Mouse (Mus musculus) embryonic facial prominence, embryonic 10.5 days (tissue): Measurements from ENCODE around the gene Sf1. TPM values are rescaled to one million over a fixed set of nuclear protein-coding genes. Genes with fewer than 3 reads are reported as not detected.

Source experiments
- DNase-seq: peaks from one replicate; pipeline ENCODE4 v3.0.0-alpha.2; 2017; ENCODE audit warnings: low spot score
- H3K27ac ChIP-seq: fragments of 300-500 bp; sonication (generic); replicated peaks from 2 replicates; pipeline ENCODE4 v1.5.1; 2016; ENCODE audit warnings: mild to moderate bottlenecking
- H3K27me3 ChIP-seq: fragments of 300-500 bp; sonication (generic); replicated peaks from 2 replicates; pipeline ENCODE4 v1.6.1; 2016; ENCODE audit warnings: low read depth, mild to moderate bottlenecking; ENCODE audit not compliant: poor library complexity, severe bottlenecking
- H3K36me3 ChIP-seq: fragments of 300-500 bp; sonication (generic); replicated peaks from 2 replicates; pipeline ENCODE4 v1.6.1; 2016; ENCODE audit warnings: mild to moderate bottlenecking, moderate library complexity
- H3K4me1 ChIP-seq: fragments of 300-500 bp; sonication (generic); 2 replicates; pipeline ENCODE4 v1.6.1; 2016
- H3K4me3 ChIP-seq: fragments of 300-500 bp; sonication (generic); 2 replicates; pipeline ENCODE4 v1.5.1; 2016; ENCODE audit warnings: mild to moderate bottlenecking, moderate library complexity
- H3K9me3 ChIP-seq: fragments of 300-500 bp; sonication (generic); 2 replicates; pipeline ENCODE4 v1.6.1; 2016; ENCODE audit warnings: mild to moderate bottlenecking
- WGBS: fragments of 180-500 bp; shearing (Covaris S2); methylation state at CpG from one replicate; pipeline ENCODE4 v1.1.7; 2016; 5-methylcytosine and 5-hydroxymethylcytosine counted together
- polyA plus RNA-seq: library from polyadenylated mRNA; unstranded; fragments of >200 nt; fragmentation: Nextera tagmentation; extraction: Ambion mirVana; gene quantifications from 2 replicates; pipeline ENCODE4 v1.2.1, GENCODE M21; 2016

The Sf1 gene
- polyA plus RNA-seq, 1 experiment from 2014 or later, result 185 TPM

DNA sequence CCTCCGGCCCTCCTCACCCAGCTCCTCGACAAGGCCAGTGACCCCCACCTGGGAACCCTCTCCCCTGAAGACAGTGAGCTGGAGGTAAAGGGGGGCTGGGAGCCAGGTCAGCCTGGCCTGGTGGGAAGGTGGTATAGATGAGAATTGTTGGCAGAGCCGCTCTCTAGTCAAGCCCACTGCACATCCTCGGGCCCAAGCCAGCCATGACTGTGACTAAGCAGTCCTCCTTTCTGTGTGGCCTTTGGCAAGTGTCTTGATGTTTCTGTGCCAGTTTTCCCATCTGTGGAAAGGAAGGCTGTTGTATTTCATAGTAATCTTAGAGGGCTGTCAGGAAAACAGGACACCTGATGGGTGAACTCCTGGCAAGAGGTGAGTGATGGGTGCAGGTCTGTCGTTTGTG, 19.5 kb upstream of the Sf1 start:
- Histone ChIP-seq H3K4me3 (peak overlapping the region; percentile 13; the same call in 1 of the 2 replicates), H3K27me3 (no peaks in the 10 kb centered on the region), H3K36me3 (peaks cover 76% of the 10 kb centered on the region), H3K9me3 (no peaks in the 10 kb centered on the region), H3K4me1 (peaks cover 63% of the 10 kb centered on the region), H3K27ac (no peak overlapping the region)
- 86% methylated on average over 5 of the region's 5 CpGs for WGBS
- DNase-seq, result no peak

DNA sequence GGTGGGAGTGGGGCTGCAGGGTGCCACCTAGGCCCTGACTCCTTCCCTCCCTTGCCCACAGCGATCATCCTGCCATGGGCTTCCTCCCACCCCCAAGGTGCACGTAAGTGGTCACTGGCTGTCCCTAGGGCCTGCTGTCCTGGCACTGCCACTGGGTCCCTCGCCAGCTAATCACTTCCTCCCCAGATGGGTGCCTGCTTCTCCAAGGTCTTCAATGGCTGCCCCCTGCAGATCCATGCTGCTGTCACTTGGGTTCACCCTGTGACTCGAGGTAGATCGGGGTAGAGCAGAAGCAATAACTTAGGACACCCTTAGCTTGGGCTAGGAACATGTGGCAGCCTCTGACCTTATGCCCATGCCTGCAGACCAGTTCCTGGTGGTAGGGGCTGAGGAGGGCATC, 17.5 kb upstream of the Sf1 start:
- 91% methylated on average over 5 of the region's 5 CpGs for WGBS
- peaks cover 61% of the 10 kb centered on the region for H3K4me1 ChIP-seq
- no peaks in the 10 kb centered on the region for H3K27me3 ChIP-seq
- peak overlapping the region; percentile 3; the same call in 1 of the 2 replicates for H3K4me3 ChIP-seq
- H3K27ac ChIP-seq, result no peak overlapping the region
- DNase-seq, result no peak
- peaks cover 63% of the 10 kb centered on the region for H3K36me3 ChIP-seq
- no peaks in the 10 kb centered on the region for H3K9me3 ChIP-seq

DNA sequence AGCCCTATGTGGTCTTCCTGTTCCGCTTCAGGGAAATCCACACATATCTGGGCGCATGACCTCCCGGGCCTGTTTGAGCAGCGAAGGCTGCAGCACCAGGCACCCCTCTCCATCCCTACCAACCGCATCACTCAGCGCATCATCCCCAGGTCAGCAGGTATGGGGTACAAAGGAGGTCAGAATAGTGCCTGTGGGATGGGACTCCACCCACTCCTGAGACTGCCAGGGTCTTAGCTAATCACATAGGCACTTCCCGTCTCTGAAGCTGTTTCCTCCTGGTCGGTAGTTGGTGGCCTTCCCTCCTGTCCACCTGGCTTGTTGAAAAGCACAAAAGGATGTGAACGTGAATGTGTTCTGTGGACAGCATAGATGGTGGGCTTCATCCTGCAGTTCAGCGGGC, 16.8 kb upstream of the Sf1 start:
- peaks cover 61% of the 10 kb centered on the region for H3K4me1 ChIP-seq
- H3K36me3 ChIP-seq, result peaks cover 69% of the 10 kb centered on the region
- H3K27ac ChIP-seq, result no peak overlapping the region
- H3K4me3 ChIP-seq, result peak overlapping the region; percentile 3; the same call in 1 of the 2 replicates
- no peaks in the 10 kb centered on the region for H3K27me3 ChIP-seq
- no peaks in the 10 kb centered on the region for H3K9me3 ChIP-seq
- no peak for DNase-seq
- 90% methylated on average over 10 of the region's 10 CpGs for WGBS

DNA sequence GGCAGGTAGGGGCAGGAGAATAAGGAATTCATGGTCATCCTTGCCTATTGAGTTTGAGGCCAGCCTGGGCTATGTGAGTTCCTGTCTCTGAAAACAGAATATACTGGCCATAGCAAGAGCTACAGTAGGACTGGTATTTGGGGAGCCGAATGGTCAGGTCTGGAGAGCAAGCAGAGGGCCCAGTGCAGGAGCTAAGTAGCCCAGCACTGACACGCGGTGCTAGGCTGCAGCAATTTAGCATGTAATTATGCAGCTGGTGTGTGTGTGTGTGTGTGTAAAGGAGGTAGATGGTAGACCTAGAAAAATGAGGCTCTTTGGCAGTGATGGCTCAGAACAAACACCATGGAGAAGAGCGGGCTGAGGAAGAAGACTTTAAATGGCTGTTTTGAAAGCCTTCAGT, 15.9 kb upstream of the Sf1 start:
- H3K4me3 ChIP-seq, result no peak overlapping the region
- H3K9me3 ChIP-seq, result no peaks in the 10 kb centered on the region
- H3K4me1 ChIP-seq, result peaks cover 52% of the 10 kb centered on the region
- DNase-seq, result no peak
- peaks cover 68% of the 10 kb centered on the region for H3K36me3 ChIP-seq
- no peak overlapping the region for H3K27ac ChIP-seq
- no peaks in the 10 kb centered on the region for H3K27me3 ChIP-seq
- WGBS, result 91% methylated on average over 4 of the region's 4 CpGs

DNA sequence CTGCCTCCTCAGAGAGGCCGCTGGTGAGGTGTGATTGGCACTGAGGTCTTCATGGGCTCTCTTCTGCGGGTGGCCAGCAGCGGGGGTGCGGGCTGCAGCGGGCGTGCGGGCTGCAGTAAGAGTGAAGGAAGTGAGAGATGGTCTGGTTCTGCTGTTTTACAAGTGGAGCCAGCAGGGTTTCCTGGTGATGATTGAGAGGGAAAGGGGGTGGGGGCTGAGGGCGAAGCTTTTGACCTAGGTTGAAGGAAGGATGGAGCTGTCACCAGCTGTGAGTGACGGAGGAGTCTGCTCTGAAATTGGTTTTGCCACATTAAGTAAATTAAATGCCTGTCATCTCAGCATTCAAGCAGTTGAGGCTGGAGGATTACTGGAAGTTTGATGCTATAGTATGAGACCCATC, 14.8 kb upstream of the Sf1 start:
- Histone ChIP-seq H3K27me3 (no peaks in the 10 kb centered on the region), H3K4me1 (peaks cover 45% of the 10 kb centered on the region), H3K36me3 (peaks cover 69% of the 10 kb centered on the region), H3K9me3 (no peaks in the 10 kb centered on the region), H3K4me3 (0 out of 2 replicates have a peak overlapping the region, but pooled peaks have one; percentile 33), H3K27ac (peak overlapping the region; percentile 64)
- peak; percentile 39 for DNase-seq
- 60% methylated on average over 9 of the region's 9 CpGs for WGBS

DNA sequence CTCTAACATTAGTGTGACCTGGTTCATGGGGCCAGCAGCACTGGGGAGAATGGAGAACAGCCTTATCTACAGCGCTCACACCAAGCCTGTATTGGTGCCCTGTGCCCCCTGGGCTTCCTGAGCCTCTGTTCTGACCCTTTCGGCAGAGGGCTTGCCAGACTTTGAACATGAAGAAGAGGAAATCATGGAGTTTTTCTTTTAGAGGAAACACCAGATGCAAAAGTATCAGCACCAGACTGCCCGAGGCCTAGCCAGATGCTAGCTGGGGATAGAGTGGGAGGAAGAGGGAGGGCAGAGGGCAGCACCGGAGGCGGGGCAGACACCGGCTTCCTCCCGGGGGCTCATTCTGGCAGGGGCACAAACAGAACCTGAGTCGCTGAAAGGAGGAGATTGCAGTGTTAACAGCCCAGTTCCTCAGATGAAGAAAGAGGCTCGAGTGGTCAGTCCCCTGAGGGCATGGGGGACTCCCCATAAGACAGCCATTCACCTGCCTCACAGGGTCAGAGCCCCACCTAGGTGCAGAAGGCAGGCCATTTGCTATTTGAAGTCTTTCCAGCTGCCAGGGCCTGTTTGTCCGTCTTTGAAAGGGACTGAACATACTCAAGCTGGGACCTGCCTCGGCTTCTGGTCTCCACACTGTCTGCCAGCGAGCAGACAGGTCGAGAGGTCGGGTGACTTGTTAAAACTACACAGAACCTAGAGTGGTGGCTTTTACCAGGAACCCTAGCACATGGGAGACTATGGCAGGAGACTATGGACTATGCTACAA, 14.1 kb upstream of the Sf1 start:
- Histone ChIP-seq H3K9me3 (no peaks in the 10 kb centered on the region), H3K4me3 (peak overlapping the region; percentile 33), H3K27me3 (no peaks in the 10 kb centered on the region), H3K27ac (peak overlapping the region; percentile 64), H3K36me3 (peaks cover 69% of the 10 kb centered on the region), H3K4me1 (peaks cover 51% of the 10 kb centered on the region)
- WGBS, result 27% methylated on average over 14 of the region's 14 CpGs
- peak; percentile 73 for DNase-seq

DNA sequence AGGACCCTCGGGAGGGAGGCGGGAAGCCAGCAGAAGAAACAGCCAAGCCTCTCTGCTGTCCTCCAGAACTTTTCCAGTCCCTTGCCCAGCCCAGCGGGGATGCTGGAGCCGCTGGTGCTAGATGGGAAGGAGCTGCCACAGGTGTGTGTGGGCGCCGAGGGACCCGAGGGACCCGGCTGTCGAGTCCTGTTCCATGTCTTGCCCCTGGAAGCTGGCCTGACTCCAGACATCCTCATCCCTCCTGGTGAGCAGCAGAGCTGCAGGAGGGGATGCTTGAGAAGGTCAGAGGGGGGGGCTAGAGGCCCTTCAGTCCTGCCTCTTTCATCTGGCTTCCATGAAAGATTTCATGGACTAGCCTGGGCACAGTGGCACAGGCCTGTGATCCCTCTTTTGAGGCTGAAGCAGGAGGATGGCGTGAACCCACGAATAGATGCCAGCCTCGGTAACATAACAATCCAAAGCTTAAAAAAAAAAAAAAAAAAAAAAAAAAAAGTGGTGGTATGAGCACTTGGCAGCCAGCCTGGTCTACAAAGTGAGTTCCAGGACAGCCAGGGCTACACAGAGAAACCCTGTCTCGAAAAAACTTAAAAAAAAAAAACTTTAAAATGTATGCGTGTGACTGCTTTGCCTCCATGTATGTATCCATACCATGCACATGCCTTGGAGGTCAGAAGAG, 11.9 kb upstream of the Sf1 start:
- no peak for DNase-seq
- H3K36me3 ChIP-seq, result peaks cover 53% of the 10 kb centered on the region

DNA sequence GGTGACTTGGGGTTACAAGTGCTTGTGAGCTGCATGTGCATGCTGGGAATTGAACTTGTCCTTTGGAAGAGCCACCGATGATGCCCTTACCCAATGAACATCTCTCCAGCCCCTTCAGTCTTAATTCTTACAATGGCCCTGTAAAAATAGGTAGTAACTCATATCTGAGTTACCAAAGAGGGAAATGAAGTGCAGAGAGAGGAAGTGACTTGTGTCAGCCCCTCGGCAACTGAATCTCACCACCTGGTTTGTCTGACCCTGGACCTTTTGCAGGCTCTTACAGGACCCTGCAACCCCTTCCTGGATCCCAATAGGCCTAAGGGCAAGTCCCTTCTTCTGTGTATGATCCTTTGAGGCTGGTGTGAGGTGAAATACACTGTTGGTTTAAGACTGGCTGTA, 11.4 kb upstream of the Sf1 start:
- no peak for DNase-seq
- H3K36me3 ChIP-seq, result peaks cover 47% of the 10 kb centered on the region
- H3K27me3 ChIP-seq, result no peaks in the 10 kb centered on the region
- WGBS, result 82% methylated on average over 2 of the region's 2 CpGs
- H3K4me3 ChIP-seq, result no peak overlapping the region
- peaks cover 44% of the 10 kb centered on the region for H3K4me1 ChIP-seq
- no peak overlapping the region for H3K27ac ChIP-seq
- no peaks in the 10 kb centered on the region for H3K9me3 ChIP-seq

More for the DNA sequence above, 11.9 kb upstream of the Sf1 start:
- peak overlapping the region; percentile 3; the same call in 1 of the 2 replicates for H3K4me3 ChIP-seq
- H3K9me3 ChIP-seq, result no peaks in the 10 kb centered on the region
- H3K27me3 ChIP-seq, result no peaks in the 10 kb centered on the region
- peak overlapping the region; percentile 57; the same call in 1 of the 2 replicates for H3K27ac ChIP-seq
- WGBS, result 75% methylated on average over 14 of the region's 14 CpGs
- H3K4me1 ChIP-seq, result peaks cover 46% of the 10 kb centered on the region

DNA sequence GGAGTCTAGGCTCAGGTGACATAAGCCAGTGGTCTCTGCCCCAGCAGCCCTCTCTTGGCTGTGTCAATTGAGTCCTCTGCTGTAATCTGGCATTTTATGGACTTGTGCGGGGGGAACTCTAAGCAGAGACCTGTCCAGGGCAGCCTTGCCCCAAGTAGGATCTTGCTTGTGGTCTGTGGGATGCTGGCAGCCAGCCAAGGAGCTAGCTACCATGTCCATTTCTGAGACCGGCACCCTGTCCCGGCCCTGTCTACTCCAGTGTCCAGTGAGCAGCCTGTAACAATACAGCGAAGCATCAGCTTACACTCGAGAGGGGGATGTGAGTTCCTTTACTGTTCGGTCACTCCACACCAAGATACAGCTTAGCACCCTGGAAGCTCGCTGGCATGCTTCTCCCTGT, 9.5 kb upstream of the Sf1 start:
- H3K4me3 ChIP-seq, result no peak overlapping the region
- no peaks in the 10 kb centered on the region for H3K27me3 ChIP-seq
- H3K27ac ChIP-seq, result no peak overlapping the region; the same call in 1 of the 2 replicates
- 85% methylated on average over 7 of the region's 7 CpGs for WGBS
- H3K4me1 ChIP-seq, result peaks cover 26% of the 10 kb centered on the region
- DNase-seq, result no peak
- H3K9me3 ChIP-seq, result no peaks in the 10 kb centered on the region
- H3K36me3 ChIP-seq, result peaks cover 34% of the 10 kb centered on the region

DNA sequence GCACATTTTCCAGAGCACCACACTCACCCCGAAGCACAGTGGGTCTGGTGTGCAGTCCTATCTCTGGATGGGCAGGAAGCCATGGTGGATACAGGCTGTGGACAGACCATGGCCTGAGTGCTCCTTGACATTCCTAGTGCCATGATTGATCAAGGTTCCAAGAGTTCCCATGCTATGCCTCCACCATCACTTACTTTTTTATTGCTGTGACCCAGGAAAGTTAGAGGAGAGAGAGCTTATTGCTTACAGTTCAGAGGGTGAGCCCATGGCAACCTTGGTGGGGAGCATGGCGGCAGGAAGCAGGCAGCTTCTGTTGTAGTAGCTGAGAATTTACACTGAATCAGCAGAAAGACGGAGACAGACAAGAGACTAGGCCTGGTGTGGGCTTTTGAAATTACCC, 2.2 kb upstream of the Sf1 start:
- Histone ChIP-seq H3K4me1 (peaks cover 24% of the 10 kb centered on the region), H3K9me3 (no peaks in the 10 kb centered on the region), H3K27me3 (no peaks in the 10 kb centered on the region), H3K27ac (no peak overlapping the region), H3K36me3 (peaks cover 27% of the 10 kb centered on the region), H3K4me3 (no peak overlapping the region)
- WGBS, result 89% methylated on average over 3 of the region's 3 CpGs
- DNase-seq, result no peak

DNA sequence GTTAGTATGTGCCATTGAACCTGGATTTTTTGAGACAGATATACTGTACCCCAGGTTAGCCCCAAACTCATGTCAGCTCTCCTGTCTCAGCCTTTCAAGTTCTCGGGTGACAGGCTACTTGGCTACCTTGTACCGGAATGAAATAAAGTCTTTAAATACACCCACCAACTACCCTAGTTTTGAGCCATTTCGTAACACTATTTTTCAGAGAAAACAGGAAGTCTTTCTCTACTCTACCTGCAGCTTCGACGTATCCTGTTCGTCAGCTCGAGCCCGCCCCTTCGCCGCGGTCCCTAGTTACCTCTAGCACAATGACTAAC, 439 bp upstream of the Sf1 start:
- Histone ChIP-seq H3K9me3 (no peaks in the 10 kb centered on the region), H3K4me1 (peaks cover 31% of the 10 kb centered on the region), H3K36me3 (peaks cover 45% of the 10 kb centered on the region), H3K27ac (peak overlapping the region; percentile 99), H3K27me3 (no peaks in the 10 kb centered on the region), H3K4me3 (peak overlapping the region; percentile 95)
- 2% methylated on average over 11 of the region's 11 CpGs for WGBS
- DNase-seq, result no peak

DNA sequence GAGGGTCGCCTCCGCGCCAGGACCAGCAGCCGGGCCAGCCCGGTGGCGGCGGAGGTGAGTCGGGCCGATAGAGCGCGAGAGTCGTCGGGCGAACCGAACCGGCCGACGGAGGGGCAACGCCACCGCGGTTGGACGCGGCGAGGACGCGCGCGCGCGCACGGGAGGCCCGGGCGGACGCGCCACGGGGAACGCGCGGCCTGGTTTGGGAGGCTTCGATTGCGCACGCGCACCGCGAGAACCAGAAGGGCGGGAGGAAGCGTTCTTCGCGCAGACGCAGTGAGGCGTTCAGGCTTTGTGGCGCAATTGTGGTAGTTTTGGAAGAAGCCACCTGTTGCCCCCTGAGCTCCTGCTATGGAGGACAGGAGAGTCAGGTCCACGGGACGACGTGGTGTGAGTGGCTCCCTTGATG, 831 bp downstream of the Sf1 start:
- Histone ChIP-seq H3K4me1 (peaks cover 31% of the 10 kb centered on the region), H3K36me3 (peaks cover 58% of the 10 kb centered on the region), H3K27me3 (no peaks in the 10 kb centered on the region), H3K27ac (peak overlapping the region; percentile 99), H3K4me3 (peak overlapping the region; percentile 95), H3K9me3 (no peaks in the 10 kb centered on the region)
- DNase-seq, result peak; percentile 91
- under 1% methylated on average over 55 of the region's 55 CpGs for WGBS

DNA sequence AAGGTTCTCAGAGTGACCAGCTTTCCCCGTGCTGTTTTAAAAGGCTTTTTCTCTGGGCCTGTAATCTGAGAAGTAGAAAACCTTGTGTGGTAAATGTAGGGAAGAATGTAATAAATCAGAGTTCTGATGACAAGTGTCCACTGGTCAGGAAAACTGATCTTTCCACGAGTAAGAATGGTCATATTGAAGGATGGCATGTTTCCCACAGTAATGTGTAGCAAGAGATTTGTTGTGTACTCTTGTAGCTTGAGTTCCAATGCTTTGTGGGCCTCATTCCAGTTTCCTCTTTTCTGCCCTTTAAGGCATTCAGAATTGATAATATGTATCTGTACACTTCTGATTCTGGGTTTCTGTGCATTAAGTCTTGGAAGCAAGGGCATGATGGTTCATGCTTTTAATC, 1.4 kb downstream of the Sf1 start:
- H3K4me3 ChIP-seq, result peak overlapping the region; percentile 95
- peaks cover 63% of the 10 kb centered on the region for H3K36me3 ChIP-seq
- H3K4me1 ChIP-seq, result peaks cover 31% of the 10 kb centered on the region
- no peaks in the 10 kb centered on the region for H3K27me3 ChIP-seq
- no peaks in the 10 kb centered on the region for H3K9me3 ChIP-seq
- H3K27ac ChIP-seq, result peak overlapping the region; percentile 99
- no peak for DNase-seq
- WGBS, result 8% methylated on average over 2 of the region's 2 CpGs
